ENCODE assay signal across 22 mouse cellular contexts in the genomic region with DNA sequence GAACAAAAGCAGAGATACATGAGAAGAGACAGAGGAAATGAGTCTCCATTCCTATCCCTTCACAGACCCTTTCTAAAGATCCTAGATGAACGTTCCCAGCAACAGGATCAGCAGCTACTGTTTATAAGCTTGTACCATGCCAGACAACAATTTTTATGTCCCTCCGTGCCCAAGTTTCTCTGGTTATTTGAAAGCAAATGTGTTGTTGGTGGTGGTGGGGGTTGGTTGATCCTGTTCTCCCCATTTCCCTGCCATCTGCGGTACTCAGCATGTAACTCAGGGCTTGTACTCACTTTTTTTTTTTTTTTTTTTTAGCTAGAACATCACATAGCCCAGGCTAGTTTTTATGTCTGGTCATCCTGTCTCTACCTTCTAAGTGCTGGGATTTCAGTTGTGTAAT. TPM values are rescaled to one million over a fixed set of nuclear protein-coding genes. Genes with fewer than 3 reads are reported as not detected.
"Had no signal": no experiment of that assay in that cellular context is flagged by ENCODE, and none has a peak within 500 bp of the region (broad histone marks: within the 10 kb centered on the region; RNA-seq: fewer than 3 reads in every experiment).

No protein-coding gene starts in this region.

- H3K4me2 ChIP-seq: neural tube, embryonic 13.5 days; neural tube, embryonic 15.5 days; stomach, embryonic 15.5 days had no signal

- H3K4me3 ChIP-seq: neural tube, embryonic 13.5 days; neural tube, embryonic 15.5 days; stomach, embryonic 15.5 days had no signal

- H3K4me1 ChIP-seq: neural tube, embryonic 15.5 days; stomach, embryonic 15.5 days had no signal

- DNase-seq: retina, postnatal 1 day; right cerebral cortex, adult 18-20 months; right cerebral cortex, postnatal 14 days; right cerebral cortex, postnatal 25 days; right cerebral cortex, postnatal 4 days; spleen, adult 18-20 months; thymus, adult 18-20 months; thymus, adult 2 months; thymus, postnatal 14 days; thymus, postnatal 25 days; thymus, postnatal 36 days; thymus, postnatal 4 days had no signal

- H3K9ac ChIP-seq: neural tube, embryonic 13.5 days; neural tube, embryonic 15.5 days; stomach, embryonic 15.5 days had no signal

- H3K9me3 ChIP-seq: neural tube, embryonic 13.5 days; neural tube, embryonic 15.5 days; stomach, embryonic 15.5 days had no signal

- H3K27me3 ChIP-seq: neural tube, embryonic 13.5 days; neural tube, embryonic 15.5 days; stomach, embryonic 15.5 days had no signal

- H3K27ac ChIP-seq: neural tube, embryonic 13.5 days; neural tube, embryonic 15.5 days; stomach, embryonic 15.5 days; stomach, postnatal 0 days had no signal

RNA-seq across cellular contexts. Expression of a gene that starts 27.9 kb away (rescaled TPM):
- total RNA-seq: neutrophil, adult 5-6 weeks had no signal
- polyA plus RNA-seq: stomach, embryonic 14.5 days had no signal

RNA-seq across cellular contexts. Expression of a gene that starts 46.4 kb away (rescaled TPM):
- polyA plus RNA-seq: small intestine, adult 2 months; spleen, adult 2 months; testis, adult 2 months; urinary bladder, adult 2 months had no signal
